Mouse (Mus musculus): ENCODE measurements around the gene Fstl3. TPM values are rescaled to one million over a fixed set of nuclear protein-coding genes. Genes with fewer than 3 reads are reported as not detected.

Fstl3 gene
- total RNA-seq (2014; fragmentation: Nextera tagmentation) (not detected in 2 replicates), total RNA-seq (2017) (0.12 and 0.22 TPM in 2 replicates), polyA plus RNA-seq (2012) (0.05 TPM in 1 of 2 replicates, not detected in the other)

GRCm38 (mm10) chr10:79777103-79777531, at the start of gene Fstl3:
Gene Fstl3, plus strand, starts transcription at chr10:79777272.
- no peak for ATAC-seq (ENCODE audit: extremely low read depth, insufficient number of reproducible peaks, low FRiP score, poor library complexity, severe bottlenecking)
- no peak within 1 kb of the TSS; the same call in 1 of the 2 replicates for H3K4me3 ChIP-seq (ENCODE audit: low read depth, low read length)
- H3K36me3 ChIP-seq (replicated peaks): no peaks in the 10 kb centered on the region
- no peak for DNase-seq (ENCODE audit: low spot score)
- peaks cover 12% of the 10 kb centered on the region for H3K9me3 ChIP-seq (replicated peaks)
- peaks cover 23% of the 10 kb centered on the region for H3K4me1 ChIP-seq (ENCODE audit: insufficient read depth, low read depth, low read length)
- H3K27me3 ChIP-seq (ENCODE audit: insufficient read depth, low read length): peaks cover 63% of the 10 kb centered on the region
- no peak for TF ChIP-seq CTCF (IDR thresholded peaks at IDR 0.05; ENCODE audit: low read depth, low read length)
- TF ChIP-seq POLR2AphosphoS5 (IDR thresholded peaks at IDR 0.05; ENCODE audit: insufficient replicate concordance, low read depth, low read length): no peak
- TF ChIP-seq TAL1 (conservative IDR thresholded peaks at IDR 0.05; ENCODE audit: low read depth, low read length): no peak
- no peak for TF ChIP-seq GATA2 (IDR thresholded peaks at IDR 0.05; ENCODE audit: borderline replicate concordance, low read depth, low read length)
- no peak for TF ChIP-seq GATA1 (IDR thresholded peaks at IDR 0.05; ENCODE audit: borderline replicate concordance, low read length)

- Histone ChIP-seq H3K4me3 (ENCODE audit: low read depth, low read length) (no peak overlapping the region), H3K9me3 (replicated peaks) (0 out of 2 replicates have a peak, but pooled peaks cover 4% of the 10 kb centered on the region), H3K27me3 (ENCODE audit: insufficient read depth, low read length) (peaks cover 35% of the 10 kb centered on the region), H3K36me3 (replicated peaks) (peaks cover 9% of the 10 kb centered on the region), H3K4me1 (ENCODE audit: insufficient read depth, low read depth, low read length) (no peaks in the 10 kb centered on the region)
- TF ChIP-seq GATA1 (IDR thresholded peaks at IDR 0.05; ENCODE audit: borderline replicate concordance, low read length) (no peak), CTCF (IDR thresholded peaks at IDR 0.05; ENCODE audit: low read depth, low read length) (no peak)
- ATAC-seq (ENCODE audit: extremely low read depth, insufficient number of reproducible peaks, low FRiP score, poor library complexity, severe bottlenecking): no peak
- no peak for DNase-seq (ENCODE audit: low spot score)
Measured at GRCm38 (mm10) chr10:79728323-79729249, 48.5 kb upstream of the Fstl3 start.

- H3K27me3 ChIP-seq (ENCODE audit: insufficient read depth, low read length): peaks cover 28% of the 10 kb centered on the region
- no peak for TF ChIP-seq TAL1 (conservative IDR thresholded peaks at IDR 0.05; ENCODE audit: low read depth, low read length)
- TF ChIP-seq GATA1 (IDR thresholded peaks at IDR 0.05; ENCODE audit: borderline replicate concordance, low read length): no peak
- no peak for TF ChIP-seq CTCF (IDR thresholded peaks at IDR 0.05; ENCODE audit: low read depth, low read length)
- no peak for TF ChIP-seq POLR2AphosphoS5 (IDR thresholded peaks at IDR 0.05; ENCODE audit: insufficient replicate concordance, low read depth, low read length)
- TF ChIP-seq GATA2 (IDR thresholded peaks at IDR 0.05; ENCODE audit: borderline replicate concordance, low read depth, low read length): no peak
- peaks cover 4% of the 10 kb centered on the region; the same call in 1 of the 2 replicates for H3K9me3 ChIP-seq (replicated peaks)
- H3K4me3 ChIP-seq (ENCODE audit: low read depth, low read length): no peak overlapping the region
- H3K4me1 ChIP-seq (ENCODE audit: insufficient read depth, low read depth, low read length): no peaks in the 10 kb centered on the region
- H3K36me3 ChIP-seq (replicated peaks): peaks cover 18% of the 10 kb centered on the region
- DNase-seq (ENCODE audit: low spot score): no peak
- ATAC-seq (ENCODE audit: extremely low read depth, insufficient number of reproducible peaks, low FRiP score, poor library complexity, severe bottlenecking): no peak
Measured at GRCm38 (mm10) chr10:79729357-79729965, 47.6 kb upstream of the Fstl3 start.

GRCm38 (mm10) chr10:79732500-79732899, 44.6 kb upstream of the Fstl3 start:
- ATAC-seq (ENCODE audit: extremely low read depth, insufficient number of reproducible peaks, low FRiP score, poor library complexity, severe bottlenecking) (no peak), DNase-seq (ENCODE audit: low spot score) (no peak)
- Histone ChIP-seq H3K4me3 (ENCODE audit: low read depth, low read length) (no peak overlapping the region), H3K9me3 (replicated peaks) (peaks cover 21% of the 10 kb centered on the region), H3K27me3 (ENCODE audit: insufficient read depth, low read length) (peaks cover 23% of the 10 kb centered on the region), H3K4me1 (ENCODE audit: insufficient read depth, low read depth, low read length) (no peaks in the 10 kb centered on the region), H3K36me3 (replicated peaks) (peaks cover 48% of the 10 kb centered on the region)
- TF ChIP-seq CTCF (IDR thresholded peaks at IDR 0.05; ENCODE audit: low read depth, low read length): peak; percentile 70
- TF ChIP-seq TAL1 (conservative IDR thresholded peaks at IDR 0.05; ENCODE audit: low read depth, low read length): no peak

- peaks cover 20% of the 10 kb centered on the region for H3K9me3 ChIP-seq (replicated peaks)
- H3K36me3 ChIP-seq (replicated peaks): peaks cover 62% of the 10 kb centered on the region
- TF ChIP-seq TAL1 (conservative IDR thresholded peaks at IDR 0.05; ENCODE audit: low read depth, low read length): no peak
- TF ChIP-seq GATA2 (IDR thresholded peaks at IDR 0.05; ENCODE audit: borderline replicate concordance, low read depth, low read length): no peak
- TF ChIP-seq CTCF (IDR thresholded peaks at IDR 0.05; ENCODE audit: low read depth, low read length): no peak
- TF ChIP-seq POLR2AphosphoS5 (IDR thresholded peaks at IDR 0.05; ENCODE audit: insufficient replicate concordance, low read depth, low read length): no peak
- no peak for TF ChIP-seq GATA1 (IDR thresholded peaks at IDR 0.05; ENCODE audit: borderline replicate concordance, low read length)
- peaks cover under 1% of the 10 kb centered on the region; the same call in 1 of the 2 replicates for H3K4me1 ChIP-seq (ENCODE audit: insufficient read depth, low read depth, low read length)
- peaks cover 14% of the 10 kb centered on the region; the same call in 1 of the 2 replicates for H3K27me3 ChIP-seq (ENCODE audit: insufficient read depth, low read length)
- no peak for ATAC-seq (ENCODE audit: extremely low read depth, insufficient number of reproducible peaks, low FRiP score, poor library complexity, severe bottlenecking)
- DNase-seq (ENCODE audit: low spot score): no peak
- no peak overlapping the region for H3K4me3 ChIP-seq (ENCODE audit: low read depth, low read length)
Measured at GRCm38 (mm10) chr10:79733847-79734246, 43.2 kb upstream of the Fstl3 start.

- TF ChIP-seq CTCF (IDR thresholded peaks at IDR 0.05; ENCODE audit: low read depth, low read length): no peak
- TF ChIP-seq POLR2AphosphoS5 (IDR thresholded peaks at IDR 0.05; ENCODE audit: insufficient replicate concordance, low read depth, low read length): no peak
- TF ChIP-seq TAL1 (conservative IDR thresholded peaks at IDR 0.05; ENCODE audit: low read depth, low read length): no peak
- no peak for TF ChIP-seq GATA1 (IDR thresholded peaks at IDR 0.05; ENCODE audit: borderline replicate concordance, low read length)
- no peak for TF ChIP-seq GATA2 (IDR thresholded peaks at IDR 0.05; ENCODE audit: borderline replicate concordance, low read depth, low read length)
Measured at GRCm38 (mm10) chr10:79735361-79735760, 41.7 kb upstream of the Fstl3 start.

More at GRCm38 (mm10) chr10:79735361-79735760, 41.7 kb upstream of the Fstl3 start:
- peaks cover 20% of the 10 kb centered on the region for H3K9me3 ChIP-seq (replicated peaks)
- H3K4me1 ChIP-seq (ENCODE audit: insufficient read depth, low read depth, low read length): peaks cover 10% of the 10 kb centered on the region; the same call in 1 of the 2 replicates
- DNase-seq (ENCODE audit: low spot score): no peak
- H3K27me3 ChIP-seq (ENCODE audit: insufficient read depth, low read length): peaks cover 5% of the 10 kb centered on the region; the same call in 1 of the 2 replicates
- H3K36me3 ChIP-seq (replicated peaks): peaks cover 77% of the 10 kb centered on the region
- no peak overlapping the region for H3K4me3 ChIP-seq (ENCODE audit: low read depth, low read length)
- no peak for ATAC-seq (ENCODE audit: extremely low read depth, insufficient number of reproducible peaks, low FRiP score, poor library complexity, severe bottlenecking)
